Mouse (Mus musculus) intestine, embryonic 15.5 days (tissue): ENCODE results near the gene Pitx2. TPM values are rescaled to one million over a fixed set of nuclear protein-coding genes. Genes with fewer than 3 reads are reported as not detected.
A peak's percentile ranks its signal among the peaks of the same experiment; 100 is the strongest.

Experiments
- ATAC-seq: fragments of 200-750 bp; cut with Nextera tagmentation; 2 replicates; pipeline ENCODE4 v1.8.0; 2017; ENCODE audit warnings: moderate TSS enrichment, moderate library complexity
- H3K27ac ChIP-seq: fragments of 300-500 bp; sonication (generic); 2 replicates; pipeline ENCODE4 v1.5.1; 2015; ENCODE audit warnings: mild to moderate bottlenecking, inconsistent platforms
- H3K27me3 ChIP-seq: fragments of 300-500 bp; sonication (generic); replicated peaks from 2 replicates; pipeline ENCODE4 v1.6.1; 2015; ENCODE audit warnings: inconsistent platforms
- H3K36me3 ChIP-seq: fragments of 300-500 bp; sonication (generic); 2 replicates; pipeline ENCODE4 v1.6.1; 2015; ENCODE audit warnings: inconsistent platforms
- H3K4me1 ChIP-seq: fragments of 300-500 bp; sonication (generic); replicated peaks from 2 replicates; pipeline ENCODE4 v1.6.1; 2015; ENCODE audit warnings: inconsistent platforms
- H3K4me2 ChIP-seq: fragments of 300-500 bp; sonication (generic); replicated peaks from 2 replicates; pipeline ENCODE4 v1.6.1; 2015; ENCODE audit warnings: mild to moderate bottlenecking, inconsistent platforms
- H3K4me3 ChIP-seq: fragments of 300-500 bp; sonication (generic); replicated peaks from 2 replicates; pipeline ENCODE4 v1.5.1; 2015; ENCODE audit warnings: inconsistent platforms
- H3K9ac ChIP-seq: fragments of 300-500 bp; sonication (generic); 2 replicates; pipeline ENCODE4 v1.6.1; 2015; ENCODE audit warnings: inconsistent platforms
- H3K9me3 ChIP-seq: fragments of 300-500 bp; sonication (generic); 2 replicates; pipeline ENCODE4 v1.6.1; 2016; ENCODE audit warnings: inconsistent platforms
- WGBS: fragments of 180-500 bp; shearing (Covaris S2); methylation state at CpG from one replicate; pipeline ENCODE4 v1.1.7; 2015; 5-methylcytosine and 5-hydroxymethylcytosine counted together
- polyA plus RNA-seq: library from polyadenylated mRNA; unstranded; fragments of >200 nt; fragmentation: Nextera tagmentation; extraction: Ambion mirVana; gene quantifications from 2 replicates; pipeline ENCODE4 v1.2.1, GENCODE M21; 2015

Pitx2 gene
- polyA plus RNA-seq, 1 experiment from 2014 or later = 45.2 TPM

DNA sequence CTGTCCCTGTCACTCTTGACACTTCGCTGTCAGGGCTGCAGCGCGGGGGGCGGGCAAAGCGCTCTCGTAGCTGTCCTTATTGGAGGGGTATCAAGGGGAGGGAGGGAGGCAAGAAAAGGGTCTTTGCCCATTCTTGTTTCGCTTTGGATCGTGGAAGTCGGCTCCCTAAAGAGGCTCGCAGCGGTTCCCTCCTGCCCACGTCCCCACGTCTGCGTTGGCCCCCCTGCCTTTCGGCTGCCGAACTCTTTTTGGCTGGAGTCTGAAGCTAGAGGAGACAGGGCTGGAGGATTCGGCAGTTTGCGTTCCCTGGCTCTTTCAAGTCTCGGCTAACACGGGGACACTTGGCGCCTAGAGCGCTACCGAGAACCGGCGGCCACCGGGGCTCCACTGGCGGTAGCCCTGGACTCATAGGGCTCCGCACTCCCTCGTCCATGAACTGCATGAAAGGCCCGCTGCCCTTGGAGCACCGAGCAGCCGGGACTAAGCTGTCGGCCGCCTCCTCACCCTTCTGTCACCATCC lies 14.5 kb downstream of the Pitx2 start:
- H3K4me2 ChIP-seq = peak overlapping the region; percentile 93
- no peaks in the 10 kb centered on the region for H3K9me3 ChIP-seq
- H3K27me3 ChIP-seq = peaks cover 43% of the 10 kb centered on the region
- peak overlapping the region; percentile 43 for H3K9ac ChIP-seq
- H3K36me3 ChIP-seq = no peaks in the 10 kb centered on the region
- H3K27ac ChIP-seq = peak overlapping the region; percentile 89
- peak; percentile 55 for ATAC-seq
- H3K4me3 ChIP-seq = peak overlapping the region; percentile 64
- WGBS = 2% methylated on average over 34 of the region's 34 CpGs
- peaks cover 2% of the 10 kb centered on the region; the same call in 1 of the 2 replicates for H3K4me1 ChIP-seq

GRCm38 (mm10) chr3:129214666-129215161 lies 15.0 kb downstream of the Pitx2 start:
- peaks cover 44% of the 10 kb centered on the region for H3K27me3 ChIP-seq
- peak overlapping the region; percentile 89 for H3K27ac ChIP-seq
- peaks cover 2% of the 10 kb centered on the region; the same call in 1 of the 2 replicates for H3K4me1 ChIP-seq
- WGBS = 8% methylated on average over 31 of the region's 31 CpGs
- H3K4me3 ChIP-seq = peak overlapping the region; percentile 64
- H3K9me3 ChIP-seq = no peaks in the 10 kb centered on the region
- peak overlapping the region; percentile 43 for H3K9ac ChIP-seq
- H3K4me2 ChIP-seq = peak overlapping the region; percentile 93
- no peak for ATAC-seq
- H3K36me3 ChIP-seq = no peaks in the 10 kb centered on the region

GRCm38 (mm10) chr3:129215241-129215750 lies 15.6 kb downstream of the Pitx2 start:
- Histone ChIP-seq H3K4me1 (peaks cover 2% of the 10 kb centered on the region; the same call in 1 of the 2 replicates), H3K36me3 (no peaks in the 10 kb centered on the region), H3K4me2 (peak overlapping the region; percentile 93), H3K27ac (peak overlapping the region; percentile 0; the same call in 1 of the 2 replicates), H3K27me3 (peaks cover 40% of the 10 kb centered on the region), H3K9me3 (no peaks in the 10 kb centered on the region), H3K9ac (peak overlapping the region; percentile 43), H3K4me3 (peak overlapping the region; percentile 64)
- ATAC-seq = no peak
- WGBS = 21% methylated on average over 26 of the region's 26 CpGs

DNA sequence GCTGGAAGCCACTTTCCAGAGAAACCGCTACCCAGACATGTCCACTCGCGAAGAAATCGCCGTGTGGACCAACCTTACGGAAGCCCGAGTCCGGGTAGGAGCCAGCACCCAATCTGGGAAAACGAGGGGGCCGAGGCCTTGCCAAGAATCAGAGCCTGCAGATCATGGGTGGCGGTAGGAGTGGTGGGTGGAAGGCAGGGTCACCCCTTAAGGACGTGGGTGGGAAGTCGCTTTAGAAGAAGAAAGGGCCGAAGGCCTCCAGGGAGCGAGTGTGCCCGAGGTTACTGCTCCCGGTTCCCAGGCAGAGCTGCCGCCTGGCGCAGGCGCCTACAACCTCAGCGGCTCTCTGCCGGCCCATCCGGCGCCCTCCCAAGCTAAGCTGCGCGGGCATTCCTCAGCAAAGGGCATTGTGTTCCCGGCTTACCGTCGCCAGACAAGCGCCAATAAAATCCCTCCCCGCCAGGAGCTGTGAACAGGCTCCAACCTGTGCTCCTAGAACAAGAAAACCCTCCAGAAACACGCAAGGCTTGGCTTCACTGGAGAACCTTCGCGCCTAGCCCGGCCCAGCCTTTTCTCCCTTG lies 16.2 kb downstream of the Pitx2 start:
- Histone ChIP-seq H3K4me3 (peak overlapping the region; percentile 64), H3K4me1 (peaks cover 2% of the 10 kb centered on the region; the same call in 1 of the 2 replicates), H3K9me3 (no peaks in the 10 kb centered on the region), H3K4me2 (peak overlapping the region; percentile 93), H3K9ac (peak overlapping the region; percentile 43), H3K27ac (peak overlapping the region; percentile 0), H3K27me3 (peaks cover 39% of the 10 kb centered on the region), H3K36me3 (no peaks in the 10 kb centered on the region)
- no peak for ATAC-seq
- 28% methylated on average over 35 of the region's 35 CpGs for WGBS

DNA sequence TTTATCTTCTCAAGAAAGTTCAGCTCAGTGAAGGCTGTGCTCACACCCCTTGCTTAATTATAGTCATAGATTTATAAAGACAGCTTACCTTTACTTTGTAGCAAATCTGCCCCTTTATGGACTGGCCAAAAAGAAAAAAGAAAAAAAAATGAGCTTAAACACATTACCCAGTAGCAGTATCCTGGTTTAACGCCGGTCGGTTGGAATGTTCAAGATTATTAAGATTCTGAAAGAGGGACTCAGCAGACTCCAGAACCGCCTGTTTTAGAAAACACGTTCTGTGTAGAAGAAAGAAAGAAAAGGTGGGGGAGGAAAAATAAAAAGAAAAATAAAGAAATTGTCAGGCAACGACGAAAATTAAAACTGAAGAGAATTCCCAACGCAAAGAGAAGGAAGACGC lies 16.8 kb downstream of the Pitx2 start:
- Histone ChIP-seq H3K36me3 (no peaks in the 10 kb centered on the region), H3K27me3 (peaks cover 38% of the 10 kb centered on the region), H3K27ac (peak overlapping the region; percentile 62; the same call in 1 of the 2 replicates), H3K9ac (0 out of 2 replicates have a peak overlapping the region, but pooled peaks have one; percentile 51), H3K4me3 (peak overlapping the region; percentile 64), H3K4me2 (peak overlapping the region; percentile 93), H3K4me1 (peaks cover 2% of the 10 kb centered on the region; the same call in 1 of the 2 replicates), H3K9me3 (no peaks in the 10 kb centered on the region)
- ATAC-seq = no peak
- 26% methylated on average over 9 of the region's 9 CpGs for WGBS

DNA sequence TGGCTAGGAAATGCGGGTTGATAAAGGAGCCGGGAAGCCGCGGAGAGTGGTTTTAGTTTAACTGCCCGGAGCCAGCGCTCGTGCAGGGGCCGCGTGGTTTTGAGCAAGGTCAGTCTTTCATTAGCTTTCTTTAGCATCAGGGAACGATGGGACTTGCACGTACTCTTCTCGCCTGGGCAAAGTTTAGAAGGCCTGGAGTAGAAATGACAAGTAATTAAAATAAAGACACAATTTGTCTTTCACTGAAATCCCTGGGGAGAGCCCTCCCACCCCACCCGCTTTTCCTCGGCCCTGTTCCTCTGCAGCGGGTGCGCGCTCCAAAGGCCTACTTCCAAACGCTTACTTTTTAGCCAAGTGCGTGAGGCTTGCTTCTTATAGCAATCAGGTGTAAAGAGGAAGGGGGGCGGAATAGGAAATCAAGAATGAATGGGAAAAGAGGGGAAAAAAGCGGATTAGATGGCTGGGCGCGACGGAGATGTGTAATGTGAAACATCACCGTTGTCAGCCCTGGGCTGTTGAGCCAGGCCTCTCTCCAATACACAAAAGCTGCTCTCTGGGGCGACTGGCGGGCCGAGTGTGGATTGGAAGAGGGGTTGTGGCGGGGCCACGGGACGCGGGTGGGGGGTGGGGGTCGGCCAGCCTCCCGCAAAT lies 17.4 kb downstream of the Pitx2 start:
- Histone ChIP-seq H3K4me3 (peak overlapping the region; percentile 64), H3K27me3 (peaks cover 41% of the 10 kb centered on the region), H3K36me3 (no peaks in the 10 kb centered on the region), H3K9ac (peak overlapping the region; percentile 51), H3K27ac (peak overlapping the region; percentile 62), H3K4me1 (peaks cover 2% of the 10 kb centered on the region; the same call in 1 of the 2 replicates), H3K9me3 (no peaks in the 10 kb centered on the region), H3K4me2 (peak overlapping the region; percentile 93)
- ATAC-seq = no peak
- 16% methylated on average over 34 of the region's 34 CpGs for WGBS

GRCm38 (mm10) chr3:129217862-129218370 lies 18.2 kb downstream of the Pitx2 start:
- H3K4me1 ChIP-seq = peaks cover 2% of the 10 kb centered on the region; the same call in 1 of the 2 replicates
- peak overlapping the region; percentile 64 for H3K4me3 ChIP-seq
- H3K9ac ChIP-seq = peak overlapping the region; percentile 51
- ATAC-seq = no peak
- peak overlapping the region; percentile 93 for H3K4me2 ChIP-seq
- 21% methylated on average over 12 of the region's 12 CpGs for WGBS
- H3K9me3 ChIP-seq = no peaks in the 10 kb centered on the region
- peaks cover 34% of the 10 kb centered on the region for H3K27me3 ChIP-seq
- H3K36me3 ChIP-seq = no peaks in the 10 kb centered on the region
- peak overlapping the region; percentile 30 for H3K27ac ChIP-seq

DNA sequence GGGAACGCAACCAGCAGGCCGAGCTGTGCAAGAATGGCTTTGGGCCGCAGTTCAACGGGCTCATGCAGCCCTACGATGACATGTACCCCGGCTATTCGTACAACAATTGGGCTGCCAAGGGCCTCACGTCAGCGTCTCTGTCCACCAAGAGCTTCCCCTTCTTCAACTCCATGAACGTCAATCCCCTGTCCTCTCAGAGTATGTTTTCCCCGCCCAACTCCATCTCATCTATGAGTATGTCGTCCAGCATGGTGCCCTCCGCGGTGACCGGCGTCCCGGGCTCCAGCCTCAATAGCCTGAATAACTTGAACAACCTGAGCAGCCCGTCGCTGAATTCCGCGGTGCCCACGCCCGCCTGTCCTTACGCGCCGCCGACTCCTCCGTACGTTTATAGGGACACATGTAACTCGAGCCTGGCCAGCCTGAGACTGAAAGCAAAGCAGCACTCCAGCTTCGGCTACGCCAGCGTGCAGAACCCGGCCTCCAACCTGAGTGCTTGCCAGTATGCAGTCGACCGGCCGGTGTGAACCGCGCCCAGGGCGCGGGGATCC lies 18.8 kb downstream of the Pitx2 start:
- Histone ChIP-seq H3K36me3 (no peaks in the 10 kb centered on the region), H3K4me2 (peak overlapping the region; percentile 93), H3K27me3 (peaks cover 32% of the 10 kb centered on the region), H3K4me1 (peaks cover 2% of the 10 kb centered on the region; the same call in 1 of the 2 replicates), H3K9ac (peak overlapping the region; percentile 51), H3K27ac (peak overlapping the region; percentile 30), H3K9me3 (no peaks in the 10 kb centered on the region), H3K4me3 (peak overlapping the region; percentile 64)
- ATAC-seq = no peak
- WGBS = 16% methylated on average over 41 of the region's 41 CpGs

GRCm38 (mm10) chr3:129220086-129220670 lies 20.5 kb downstream of the Pitx2 start:
- WGBS = 17% methylated on average over 7 of the region's 7 CpGs
- peak overlapping the region; percentile 58 for H3K4me2 ChIP-seq
- H3K4me1 ChIP-seq = peaks cover 3% of the 10 kb centered on the region; the same call in 1 of the 2 replicates
- peak overlapping the region; percentile 76; the same call in 1 of the 2 replicates for H3K27ac ChIP-seq
- H3K36me3 ChIP-seq = no peaks in the 10 kb centered on the region
- no peaks in the 10 kb centered on the region for H3K9me3 ChIP-seq
- H3K4me3 ChIP-seq = no peak overlapping the region; the same call in 1 of the 2 replicates
- ATAC-seq = no peak
- H3K27me3 ChIP-seq = peaks cover 36% of the 10 kb centered on the region
- no peak overlapping the region for H3K9ac ChIP-seq

DNA sequence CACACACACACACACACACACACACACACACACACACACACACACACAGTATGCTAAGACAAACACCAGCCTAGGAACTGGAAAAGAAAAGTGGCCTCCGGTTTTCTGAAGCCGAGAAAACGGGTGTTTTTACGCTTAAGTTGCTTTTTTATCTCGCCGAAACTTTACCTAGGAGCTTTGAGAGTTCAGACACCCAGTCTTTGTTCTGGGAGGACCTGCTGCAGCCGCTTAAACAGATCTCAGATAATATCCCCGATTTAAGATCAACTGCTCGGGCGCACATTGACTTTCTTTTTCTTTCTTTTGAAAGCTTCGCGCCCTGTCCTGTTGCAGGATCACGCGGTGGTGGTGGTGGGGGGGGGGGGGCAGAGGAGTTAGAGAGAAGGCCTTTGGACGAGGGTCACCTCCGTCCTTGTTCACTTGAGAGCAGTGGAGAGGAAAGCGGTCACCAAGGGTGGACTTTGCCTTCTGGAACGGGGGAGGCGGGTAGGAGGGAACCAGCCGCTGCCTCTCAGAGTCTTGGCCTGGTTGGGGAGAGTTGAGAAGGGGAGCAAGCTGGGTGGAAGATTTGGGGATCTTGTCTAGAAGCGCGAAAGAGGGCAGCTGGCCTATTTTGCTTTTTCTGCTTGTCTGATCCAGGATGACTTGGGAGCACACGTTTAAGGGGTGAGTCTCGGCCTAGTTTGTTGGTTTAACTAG lies 21.2 kb downstream of the Pitx2 start:
- WGBS = 22% methylated on average over 24 of the region's 24 CpGs
- Histone ChIP-seq H3K9me3 (no peaks in the 10 kb centered on the region), H3K4me1 (peaks cover 2% of the 10 kb centered on the region; the same call in 1 of the 2 replicates), H3K27ac (peak overlapping the region; percentile 76), H3K4me3 (peak overlapping the region; percentile 19), H3K36me3 (no peaks in the 10 kb centered on the region), H3K9ac (no peak overlapping the region), H3K4me2 (peak overlapping the region; percentile 58), H3K27me3 (peaks cover 39% of the 10 kb centered on the region)
- peak; percentile 55 for ATAC-seq
